Mouse (Mus musculus): ENCODE data around the gene Gm7879.
"Not testable (repeated sequence)": the region's sequence is repeated elsewhere in the genome, so short reads cannot be mapped to it uniquely, and the experiment has no call there.

- not testable (repeated sequence) for TF ChIP-seq CTCF (IDR thresholded peaks at IDR 0.05); POLR2A (IDR thresholded peaks at IDR 0.05; ENCODE audit: insufficient read depth, low read depth, low read length)
Measured at GRCm38 (mm10) chr5:43912844-43913243, at the start of gene Gm7879.
